Mouse (Mus musculus) retina, adult 2 months (tissue): ENCODE results near the gene Eif4b.

Experiments used
- DNase-seq: peaks from one replicate; pipeline ENCODE4 v3.0.0-alpha.2; 2012; ENCODE audit warnings: low read depth, low spot score

The Eif4b gene

DNA sequence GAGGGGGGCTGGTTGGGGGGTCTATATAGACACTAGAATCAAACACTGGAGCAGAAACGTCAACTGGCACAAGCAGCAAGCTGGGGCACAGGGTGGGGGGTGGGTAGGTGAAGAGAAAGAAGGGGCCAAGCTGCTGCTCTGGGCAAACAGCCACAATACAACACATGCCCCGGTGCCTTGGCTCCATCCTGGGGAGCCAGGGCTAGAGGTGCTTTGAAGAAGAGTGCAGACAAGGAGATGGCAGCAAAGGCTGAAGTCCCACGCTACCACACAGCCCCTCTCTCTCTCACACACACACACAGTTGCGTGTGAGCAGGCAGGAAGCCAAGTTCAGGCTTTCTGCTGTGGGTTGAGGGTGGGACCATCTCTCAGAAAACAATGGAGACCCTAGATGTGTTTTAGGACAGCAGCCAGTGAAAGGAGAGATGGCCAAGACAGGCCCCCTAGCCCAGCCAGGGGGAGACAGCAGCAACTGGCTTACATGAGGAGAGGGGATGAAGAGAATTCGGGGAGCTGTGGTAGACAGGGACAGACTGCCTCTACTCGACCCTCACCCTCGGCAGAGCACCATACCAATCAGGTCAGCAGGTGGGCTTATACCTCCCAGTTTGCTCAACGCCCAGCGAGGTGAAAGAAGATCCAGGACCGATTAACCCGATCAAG lies 43.3 kb downstream of the Eif4b start:
- DNase-seq: no peak

DNA sequence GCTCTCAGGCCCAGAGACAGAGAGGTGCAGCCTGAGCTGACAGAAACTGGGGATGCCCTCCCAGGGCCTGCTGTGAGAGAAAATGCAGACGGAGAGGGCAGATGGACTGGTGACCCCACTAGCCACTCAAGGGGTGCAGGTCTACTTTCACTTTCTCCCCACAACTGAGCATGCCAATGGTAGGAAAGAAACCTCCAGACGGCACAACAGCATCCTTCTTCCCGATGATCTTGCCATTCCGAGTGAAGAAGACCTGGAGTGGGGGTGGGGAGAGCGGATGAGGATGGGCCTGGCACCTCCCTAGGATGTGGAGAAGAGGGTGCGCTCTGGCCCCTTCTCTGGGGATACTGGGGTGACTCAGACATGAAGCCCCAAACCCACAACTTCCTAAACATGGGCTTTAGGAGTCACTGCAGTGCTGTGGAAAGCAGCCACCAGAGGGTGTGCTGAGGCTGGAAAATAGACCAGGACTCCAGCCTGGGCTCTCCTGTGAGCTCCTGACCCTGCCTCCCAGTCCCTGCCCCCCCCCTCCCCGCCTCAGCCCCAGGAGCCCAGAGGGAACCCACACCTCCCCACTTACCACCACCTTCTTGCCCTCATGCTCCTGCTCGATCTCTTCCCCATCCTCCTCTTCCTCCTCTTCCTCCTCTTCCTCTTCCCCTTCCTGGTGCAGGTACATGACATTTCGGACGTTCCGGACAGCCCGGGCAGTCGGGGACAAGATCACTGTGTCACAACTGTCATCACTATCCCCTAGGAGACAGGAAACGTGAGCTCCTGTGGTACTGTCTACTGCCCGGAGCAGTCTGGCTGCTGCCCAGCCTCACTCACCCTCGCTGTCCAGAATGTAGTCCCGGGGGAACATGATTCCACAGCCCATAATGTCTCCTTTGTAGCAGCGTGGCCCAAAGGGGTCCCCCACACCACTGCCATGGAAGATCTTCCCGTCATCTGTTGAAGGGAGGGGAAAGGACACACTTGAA lies 44.2 kb downstream of the Eif4b start:
- DNase-seq: no peak

DNA sequence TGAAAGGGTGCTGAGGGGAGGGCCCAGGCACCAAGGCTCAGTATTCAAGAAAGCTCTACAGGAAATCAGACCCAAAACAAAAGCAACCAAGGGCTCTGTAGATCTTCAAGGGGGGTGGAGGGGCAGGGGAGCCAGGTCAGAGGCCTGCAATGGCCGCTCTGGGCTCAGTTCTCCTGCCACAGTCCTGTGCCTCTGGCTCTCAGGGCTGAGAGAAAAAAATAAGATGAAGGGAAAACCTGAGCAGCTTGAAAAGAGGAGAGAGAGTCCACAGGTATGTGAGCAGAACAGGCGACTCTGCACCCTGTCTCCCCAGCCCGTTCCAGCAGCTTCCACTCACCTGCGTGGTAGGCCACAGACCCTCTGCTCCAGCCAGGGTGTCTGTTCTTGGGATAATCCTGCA lies 45.0 kb downstream of the Eif4b start:
- no peak for DNase-seq

DNA sequence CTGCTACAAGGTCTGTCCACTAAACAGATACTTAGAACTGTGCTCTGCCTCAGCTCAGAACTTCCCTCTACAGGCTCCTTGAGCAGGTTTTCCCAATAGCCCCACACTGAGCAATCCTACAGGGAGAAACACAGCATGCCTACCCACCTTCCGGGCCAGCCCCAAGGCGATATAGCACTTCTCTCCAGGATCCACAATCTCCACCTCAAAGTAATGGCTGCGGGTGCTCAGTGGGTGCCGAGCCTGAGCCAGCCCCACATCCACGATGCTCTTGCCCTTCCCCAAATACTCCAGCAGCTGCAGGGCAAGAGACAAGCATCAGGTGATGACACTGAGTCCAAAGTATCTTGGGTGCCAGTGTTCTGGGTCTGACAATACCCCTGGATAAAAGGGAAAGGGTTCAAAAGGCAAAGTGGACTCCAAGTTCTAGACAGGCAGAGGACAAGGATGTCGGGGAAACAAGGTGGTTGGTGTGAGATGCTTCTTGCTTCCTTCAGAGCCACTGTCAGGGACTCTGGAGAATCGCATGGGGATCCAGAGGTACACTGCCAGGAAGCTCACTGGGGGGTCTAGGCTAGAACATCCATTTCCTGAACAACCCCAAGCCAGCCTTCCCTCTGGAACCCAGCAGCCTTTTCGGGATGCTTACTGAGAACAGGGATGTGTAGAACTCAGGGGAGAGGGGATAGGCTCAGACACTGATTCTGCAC lies 45.7 kb downstream of the Eif4b start:
- DNase-seq: no peak

DNA sequence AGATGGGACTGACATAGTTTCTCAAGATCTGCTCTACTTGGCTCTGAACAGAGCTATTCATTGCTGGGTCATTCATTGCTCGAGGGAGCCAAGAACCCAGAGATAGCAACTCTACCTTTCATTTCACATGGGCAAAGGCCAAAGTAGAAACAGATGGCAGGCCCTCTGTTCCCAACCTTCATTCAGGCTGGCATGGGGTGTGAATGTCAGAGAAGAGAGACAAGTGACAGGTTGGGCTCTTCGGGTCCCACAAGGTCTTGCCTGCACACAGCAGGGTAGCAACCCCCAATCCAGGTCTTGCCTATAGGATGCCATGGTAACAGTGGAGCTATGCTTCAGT lies 46.2 kb downstream of the Eif4b start:
- DNase-seq: no peak

DNA sequence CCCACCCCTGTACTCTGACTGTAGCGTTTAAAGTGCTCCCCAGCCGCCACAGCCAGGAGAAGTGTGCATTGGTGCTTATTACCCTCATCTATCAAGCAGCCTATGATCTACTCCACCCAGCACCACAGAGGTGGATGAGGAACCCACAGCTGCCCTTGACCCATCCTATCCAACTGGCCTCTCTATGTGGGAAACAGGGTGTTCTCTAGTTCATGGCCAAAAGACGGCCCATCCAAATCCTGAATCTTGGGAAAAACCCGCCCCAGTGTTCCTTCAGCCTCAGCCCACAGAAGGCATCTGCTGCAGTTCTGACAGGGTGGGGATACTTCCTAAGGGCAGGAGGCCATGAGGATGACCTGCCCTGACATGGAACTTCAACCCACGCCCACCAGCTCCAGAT lies 47.0 kb downstream of the Eif4b start:
- DNase-seq: no peak

DNA sequence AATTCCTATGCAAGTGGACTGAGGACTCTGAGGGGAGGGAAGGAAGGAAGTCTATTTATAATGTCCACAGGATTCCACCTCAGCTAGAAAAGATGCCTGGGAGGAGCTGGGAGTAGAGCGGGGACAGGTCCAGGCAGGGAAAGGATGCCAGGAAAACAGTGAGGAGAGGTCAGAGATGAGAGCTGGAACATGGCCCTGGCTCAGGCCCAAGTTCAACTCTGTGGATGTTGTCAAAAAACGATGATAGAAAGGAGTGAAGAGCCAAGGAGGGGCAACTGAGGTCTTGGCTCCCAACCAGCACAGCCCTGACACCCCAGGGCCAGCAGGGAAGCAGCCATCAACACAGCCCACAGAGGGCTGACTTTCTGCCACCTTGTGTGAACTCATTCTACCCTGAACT lies 52.7 kb downstream of the Eif4b start:
- DNase-seq: no peak

DNA sequence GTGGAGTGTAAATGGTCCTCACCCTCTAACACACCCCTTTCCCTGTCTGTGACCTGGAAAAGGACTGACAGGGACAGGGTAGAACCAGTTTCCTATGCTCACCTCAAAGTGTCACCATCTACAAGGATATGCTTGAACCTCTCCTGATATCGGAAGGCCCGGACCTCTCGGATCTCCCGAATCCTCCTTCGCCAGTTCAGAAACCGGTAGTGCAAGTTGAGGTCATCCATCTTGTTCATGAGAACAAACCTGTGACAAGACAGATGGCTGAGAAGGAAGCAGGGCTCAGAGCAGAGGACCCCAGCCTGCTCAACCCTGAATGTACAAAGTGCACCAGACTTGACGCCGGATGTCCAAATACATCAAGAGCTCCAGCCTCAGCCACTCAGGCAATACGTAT lies 59.7 kb downstream of the Eif4b start:
- no peak for DNase-seq

DNA sequence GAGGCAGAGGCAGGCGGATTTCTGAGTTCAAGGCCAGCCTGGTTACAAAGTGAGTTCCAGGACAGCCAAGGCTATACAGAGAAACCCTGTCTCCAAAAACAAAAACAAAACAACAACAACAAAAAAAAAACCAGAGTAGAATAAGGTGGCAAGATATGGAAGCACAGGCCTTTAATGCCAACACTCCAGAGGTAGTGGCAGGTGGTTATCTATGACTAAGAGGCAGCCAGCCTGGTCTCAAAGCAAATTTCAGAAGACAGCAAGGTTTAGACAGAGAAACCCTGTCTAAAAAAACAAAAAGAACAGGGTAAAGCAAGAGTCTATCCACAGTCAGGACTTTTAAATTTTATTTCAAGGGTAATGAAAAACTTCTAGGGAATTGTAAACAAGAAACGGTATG lies 61.1 kb downstream of the Eif4b start:
- DNase-seq: no peak

DNA sequence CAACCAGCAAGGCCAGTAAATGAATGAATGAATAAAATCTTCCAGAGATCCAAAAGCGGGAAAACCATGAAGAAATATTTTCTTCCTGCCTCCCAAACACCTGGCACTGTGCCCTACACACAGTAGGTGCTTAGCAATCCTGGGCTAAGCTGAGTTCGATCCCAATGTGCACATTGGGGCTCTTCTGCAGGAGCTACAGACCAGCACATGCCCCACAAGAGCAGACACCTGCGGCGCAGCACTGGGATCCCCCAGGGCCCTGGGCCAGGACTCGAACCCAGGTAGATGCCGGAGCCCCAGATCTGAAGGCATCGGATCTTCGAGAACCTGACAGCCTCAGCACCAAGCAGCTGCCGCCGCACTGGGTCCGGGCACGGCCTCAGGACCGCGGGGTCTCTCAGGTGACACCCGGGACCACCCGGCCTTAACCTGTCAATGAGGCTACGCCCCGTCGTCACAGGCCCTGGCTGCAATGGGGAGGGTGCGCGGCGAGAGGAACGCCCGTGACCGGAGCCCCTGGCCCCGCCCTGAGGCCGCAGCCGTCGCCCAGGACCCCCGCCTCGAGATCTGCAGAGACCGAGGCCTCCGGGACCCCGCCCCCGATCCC lies 62.1 kb downstream of the Eif4b start:
- DNase-seq: no peak

DNA sequence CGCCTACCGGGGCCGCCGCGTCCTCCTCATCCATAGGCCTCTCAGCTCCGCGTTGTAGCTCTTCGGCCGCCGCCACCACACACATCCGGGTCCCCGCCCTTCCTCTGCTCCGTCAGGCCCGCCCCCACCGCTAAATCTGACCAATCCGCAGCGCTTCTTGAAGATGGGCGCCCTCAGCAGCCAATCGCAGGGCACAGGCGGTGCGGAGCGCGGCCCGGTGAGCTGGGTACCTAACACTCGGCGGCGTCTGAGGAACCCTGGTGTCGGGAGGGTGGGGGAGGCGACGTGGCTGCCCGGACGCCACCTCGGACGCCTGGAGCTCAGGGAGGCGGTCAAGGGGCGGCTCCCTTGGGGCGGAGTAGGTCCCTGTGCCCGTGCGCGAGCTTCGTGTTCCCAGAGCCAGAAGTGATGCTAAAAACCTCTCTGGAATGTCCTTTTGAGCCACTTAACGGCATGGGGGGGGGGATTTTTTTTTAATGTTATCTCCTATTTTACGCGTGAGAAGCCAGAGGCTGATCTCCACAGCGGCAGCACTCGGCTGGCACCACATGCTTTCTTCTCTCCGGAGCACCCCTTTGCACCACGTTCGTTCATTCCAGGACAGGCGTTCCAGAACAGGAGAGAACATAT lies 62.7 kb downstream of the Eif4b start, which contains the start of gene Spryd3:
TSS of gene Spryd3 (minus strand) at position 106 of the 630 bp plus-strand sequence.
- DNase-seq: peak; percentile 92

DNA sequence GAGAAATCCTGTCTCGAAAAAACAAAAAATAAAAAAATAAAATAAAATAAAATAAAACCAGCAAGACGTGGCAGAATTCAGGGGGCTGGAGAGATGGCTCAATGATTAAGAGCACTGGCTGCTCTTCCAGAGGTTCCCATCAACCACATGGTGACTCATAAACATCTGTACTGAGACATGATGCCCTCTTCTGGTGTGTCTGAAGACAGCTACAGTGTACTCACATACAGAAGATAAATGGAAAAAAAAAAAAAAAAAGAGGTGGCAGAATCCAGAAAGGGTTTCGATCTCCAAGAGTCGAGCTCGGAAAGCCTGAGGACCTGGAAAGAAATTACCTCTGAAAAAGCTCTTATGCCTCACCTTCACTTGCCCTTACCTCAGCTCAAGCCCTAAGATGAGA lies 67.5 kb downstream of the Eif4b start:
- DNase-seq: no peak

DNA sequence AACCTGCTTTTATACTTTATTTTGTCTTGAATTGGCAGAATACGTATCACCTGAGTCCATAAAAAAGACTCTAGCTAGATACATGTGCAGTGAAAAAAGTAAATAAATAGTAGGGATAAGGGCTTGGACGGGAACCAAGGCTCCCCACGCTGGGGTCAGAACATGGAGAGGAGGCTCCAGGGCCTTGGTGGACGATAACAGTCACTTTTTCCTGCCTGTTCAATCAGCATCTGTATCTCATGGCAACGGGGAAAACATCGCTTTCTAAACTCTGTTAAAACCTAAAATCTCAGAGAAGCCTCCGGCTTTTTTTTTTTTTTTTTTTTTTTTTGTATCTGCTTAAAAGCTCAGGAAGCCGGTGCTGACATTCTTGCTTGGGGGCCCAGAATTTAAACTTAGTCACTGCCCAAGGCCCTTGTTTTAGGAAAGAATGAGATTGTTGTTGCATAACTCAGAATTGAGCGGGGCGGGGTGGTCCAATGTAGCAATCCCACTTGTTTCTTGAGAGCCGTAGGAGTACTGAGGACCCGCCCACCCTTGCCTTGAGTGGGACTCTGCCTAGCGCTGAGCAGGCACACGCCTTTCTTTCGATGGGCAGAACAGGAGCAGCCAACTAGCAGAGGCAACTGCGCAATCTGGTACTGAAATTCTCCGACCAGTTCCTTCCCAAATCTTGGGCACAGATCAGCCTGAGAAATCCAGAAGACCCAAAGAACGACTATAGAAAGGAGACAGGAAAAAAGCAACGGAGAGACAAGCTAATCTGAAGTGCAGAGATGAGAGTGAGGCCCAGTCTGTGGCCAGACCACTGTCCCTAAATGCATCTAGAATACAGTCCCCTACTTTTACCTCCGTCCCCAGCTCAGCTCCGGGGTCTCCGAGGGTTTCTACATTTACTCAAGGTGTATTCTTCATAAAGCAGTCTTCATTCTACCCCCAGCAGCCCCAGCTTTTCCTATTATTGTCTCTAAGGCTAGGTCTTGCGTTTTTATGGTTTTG lies 69.6 kb downstream of the Eif4b start:
- no peak for DNase-seq

DNA sequence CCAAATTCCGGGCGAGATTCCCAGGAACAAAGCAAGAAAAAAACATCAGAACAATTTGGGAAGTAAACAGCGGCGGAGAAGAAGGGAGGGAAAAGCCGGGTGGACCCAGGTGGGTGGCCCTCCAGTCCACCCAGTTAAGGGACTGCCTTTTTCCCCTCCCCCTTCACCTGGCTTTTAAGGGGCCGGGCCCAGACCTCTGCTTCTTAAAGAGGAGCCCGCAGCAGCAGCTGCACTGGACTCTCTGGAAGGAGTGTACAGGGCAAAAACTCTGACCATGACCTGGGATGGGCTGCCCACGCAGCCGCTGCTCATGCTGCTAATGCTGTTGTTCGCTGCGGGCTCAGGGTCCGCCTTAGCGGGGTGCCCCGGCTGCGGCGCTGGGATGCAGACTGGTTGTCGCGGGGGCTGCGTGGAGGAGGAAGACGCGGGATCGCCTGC lies 70.7 kb downstream of the Eif4b start, which contains the start of gene Igfbp6:
TSS of gene Igfbp6 (plus strand) at position 89 of the 438 bp plus-strand sequence.
- DNase-seq: no peak

DNA sequence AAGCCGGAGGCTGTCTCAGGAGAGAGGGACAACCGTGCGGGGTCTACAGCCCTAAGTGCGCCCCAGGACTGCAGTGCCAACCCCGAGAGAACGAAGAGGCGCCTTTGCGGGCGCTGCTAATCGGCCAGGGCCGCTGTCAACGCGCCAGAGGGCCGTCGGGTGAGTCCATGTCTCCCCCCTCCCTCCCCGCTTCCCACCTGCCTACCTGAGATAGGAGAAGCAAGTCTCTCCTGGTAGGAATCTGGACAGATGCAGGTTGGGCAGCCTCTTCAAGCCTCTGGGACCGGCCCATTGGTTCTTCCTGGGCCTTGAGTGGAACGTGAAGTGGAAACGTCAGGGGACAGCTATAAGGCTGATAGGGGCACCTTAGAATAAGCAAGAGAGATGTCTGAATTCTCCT lies 71.2 kb downstream of the Eif4b start:
- DNase-seq: no peak

DNA sequence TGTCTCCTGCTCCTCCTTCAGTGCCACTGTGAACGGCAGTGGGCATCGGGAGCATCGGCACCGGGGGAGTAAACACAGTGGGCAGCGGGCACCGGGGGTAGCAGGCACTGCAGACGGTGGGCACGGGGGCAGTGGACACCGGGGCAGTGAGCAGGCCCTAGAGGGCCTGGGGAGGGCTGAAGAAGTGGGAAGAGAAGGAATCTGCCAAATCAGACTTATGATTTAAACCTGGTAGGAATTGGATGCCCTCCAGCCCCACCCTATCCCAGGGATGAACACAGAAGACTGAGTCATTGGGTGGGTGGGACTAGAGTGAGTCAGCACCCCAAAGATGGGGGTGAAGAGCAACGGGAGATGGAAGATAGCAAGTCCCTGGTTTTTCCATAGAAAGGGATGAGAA lies 71.8 kb downstream of the Eif4b start:
- no peak for DNase-seq

DNA sequence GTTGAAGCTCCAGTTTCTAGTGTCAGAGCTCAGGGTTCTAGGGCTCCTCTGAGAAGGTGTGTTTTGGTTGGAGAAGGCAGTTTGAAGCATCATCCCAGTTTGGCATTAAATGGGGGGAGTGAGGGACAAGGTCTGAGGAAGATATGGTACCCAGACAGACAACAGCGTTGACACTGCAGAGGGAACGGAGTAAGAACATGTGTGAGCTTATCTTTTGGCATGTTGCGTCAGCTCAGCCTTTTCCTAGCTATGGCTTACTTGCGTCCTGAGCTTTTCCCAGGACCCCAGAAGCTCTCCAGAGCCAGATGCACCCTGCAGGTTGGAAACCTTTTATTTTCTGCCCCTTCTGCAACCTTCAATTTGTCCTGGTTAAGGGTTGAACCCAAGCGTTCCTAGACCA lies 72.5 kb downstream of the Eif4b start:
- no peak for DNase-seq
